Mouse (Mus musculus): Measurements from ENCODE around the gene Egflam.

Gene Egflam

DNA sequence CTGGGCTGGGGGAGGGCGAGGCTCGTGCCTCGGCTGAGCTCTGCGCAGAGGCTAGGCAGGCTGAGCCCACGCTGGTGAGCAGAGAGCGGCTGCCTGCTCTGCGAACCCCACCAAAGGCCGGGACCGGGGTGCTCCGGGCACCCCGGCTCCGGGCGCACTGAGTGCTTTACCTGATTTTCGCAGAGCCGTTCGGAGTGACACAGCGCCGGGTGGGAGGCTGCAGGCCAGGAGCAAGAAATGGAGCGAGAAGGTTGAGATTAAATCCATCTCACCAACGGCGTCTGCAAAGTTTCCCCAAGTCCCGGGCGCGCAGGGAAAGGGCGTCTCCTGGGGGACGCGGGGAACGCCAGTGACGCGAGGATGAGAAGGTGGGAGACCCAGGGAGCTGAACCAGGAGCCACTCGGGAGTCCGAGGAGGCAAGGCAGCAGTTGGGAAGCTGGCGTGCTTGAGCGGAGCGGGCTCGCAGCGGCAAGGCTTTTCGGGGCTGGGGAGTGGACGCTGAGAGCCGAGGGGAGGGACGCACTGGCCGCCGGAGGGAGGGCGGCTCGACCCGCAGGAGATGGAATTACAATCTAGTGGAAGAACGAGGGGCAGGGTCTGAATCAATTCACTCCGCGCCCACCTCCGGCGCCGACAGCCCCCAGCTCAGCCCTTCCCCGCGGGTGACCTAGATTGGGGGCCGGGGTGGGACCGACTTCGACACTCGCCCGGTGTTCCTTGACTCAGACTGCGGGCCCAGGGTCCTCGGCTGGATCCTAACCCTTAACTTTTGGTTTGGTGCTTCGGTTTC is at the start of gene Egflam:
Egflam (minus strand) TSS at position 578 of the 791 bp plus-strand sequence.
- DNase-seq (ENCODE audit: low spot score), result peak; percentile 29

DNA sequence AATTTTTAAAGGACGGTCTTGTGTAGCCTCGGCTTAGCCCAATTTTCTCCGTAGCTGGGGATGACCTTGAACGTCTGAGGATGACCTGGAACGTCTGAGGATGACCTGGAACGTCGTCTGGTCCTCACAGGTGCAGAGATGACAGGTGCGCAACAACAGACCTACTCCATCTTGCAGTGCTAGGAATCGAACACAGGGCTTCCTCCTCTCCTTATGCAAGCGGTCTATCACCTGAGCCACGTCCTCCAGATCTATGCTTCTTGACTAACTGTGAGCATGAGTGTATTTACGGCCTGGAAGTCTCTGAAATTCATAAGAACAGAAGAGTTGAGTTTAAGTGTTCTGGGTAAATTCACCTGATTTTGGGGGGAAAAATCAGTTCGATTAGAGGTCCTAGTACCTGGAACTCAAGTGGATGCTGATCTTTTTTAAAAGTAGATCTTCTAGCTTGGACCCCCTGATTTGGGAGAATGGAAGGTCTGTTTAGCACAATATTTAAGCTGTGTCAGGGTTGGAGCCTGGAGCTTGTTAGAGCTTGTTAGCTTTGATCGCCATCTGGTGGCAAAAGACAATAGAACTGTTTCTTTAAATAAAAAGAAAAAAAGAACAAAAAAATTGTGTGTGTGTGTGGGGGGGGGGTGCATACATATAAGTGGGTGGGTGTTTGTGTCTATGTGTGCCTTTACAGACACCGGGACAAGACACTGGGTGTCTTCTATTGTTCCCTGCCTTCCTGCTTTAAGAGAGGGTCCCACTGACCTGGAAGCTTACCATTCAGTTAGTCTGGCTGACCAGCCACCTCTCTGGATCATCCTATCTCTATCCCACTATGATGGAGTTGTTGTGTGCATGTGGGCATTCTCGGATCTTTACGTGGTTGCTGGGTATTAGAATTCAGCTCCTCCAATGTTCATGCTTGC is 45.5 kb upstream of the Egflam start:
- DNase-seq (ENCODE audit: low spot score), result no peak

DNA sequence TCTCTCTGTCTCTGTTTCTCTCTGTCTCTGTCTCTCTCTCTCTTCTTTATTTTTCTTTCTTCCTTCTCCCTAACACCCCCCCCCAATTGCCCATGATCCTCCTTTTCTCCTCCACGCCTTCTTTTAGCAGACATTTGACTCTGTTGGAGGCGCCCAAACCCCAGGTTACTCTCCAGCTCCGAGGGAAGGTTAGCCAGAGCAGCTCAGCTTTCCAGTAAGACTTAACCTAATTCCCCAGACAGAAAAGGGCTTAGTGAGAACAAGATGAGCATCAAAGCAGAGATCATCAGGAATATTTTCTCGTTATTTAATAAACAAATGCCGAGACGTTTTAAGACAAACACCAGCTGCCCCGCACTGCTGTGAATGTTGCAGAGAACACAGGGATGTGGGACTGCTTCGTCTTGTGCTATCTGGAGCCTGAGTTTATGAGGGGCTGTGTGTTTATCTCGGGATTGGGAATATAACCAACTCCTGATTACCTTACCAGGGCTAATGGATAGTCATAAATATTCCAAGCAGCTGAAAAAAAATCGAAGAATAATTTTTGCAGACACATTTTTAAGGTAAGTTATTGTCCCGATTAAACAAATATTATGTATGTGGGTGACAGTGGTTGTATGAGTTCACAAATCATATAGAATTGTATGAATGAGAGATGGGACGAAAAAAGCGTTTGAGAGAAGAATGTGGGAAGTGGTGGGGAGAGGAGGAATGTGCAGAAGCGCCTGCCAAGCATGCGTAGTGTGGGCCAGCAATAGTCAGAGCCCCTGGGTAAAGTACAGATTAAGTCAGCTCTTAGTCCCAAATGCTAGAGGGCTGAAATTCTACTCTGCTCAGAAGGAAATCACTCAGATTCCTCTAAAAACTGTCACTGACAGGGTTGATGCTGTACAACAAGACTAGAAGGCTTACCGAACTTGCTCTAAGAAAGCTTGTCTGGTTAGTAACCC is 44.2 kb upstream of the Egflam start:
- no peak for DNase-seq (ENCODE audit: low spot score)

DNA sequence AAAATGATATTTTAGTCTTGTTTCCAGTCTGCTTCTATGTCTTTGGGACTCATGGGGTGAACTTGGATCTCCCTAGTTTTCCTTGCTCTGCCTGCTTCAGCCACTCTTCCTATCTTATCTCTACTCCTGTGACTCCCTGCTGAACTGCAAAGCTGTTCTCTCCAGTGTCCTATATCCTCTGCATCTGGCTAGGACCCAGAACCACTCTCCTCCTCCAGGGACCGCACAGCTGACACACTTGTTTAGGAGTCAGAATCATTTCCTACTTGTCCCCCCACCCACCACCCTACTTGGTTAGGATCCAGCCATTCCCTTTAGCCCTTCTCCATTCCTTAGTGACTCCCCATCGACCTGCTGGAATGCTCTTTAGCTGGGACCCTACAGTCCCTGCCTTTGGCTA is 26.1 kb upstream of the Egflam start:
- DNase-seq (ENCODE audit: low spot score), result no peak

DNA sequence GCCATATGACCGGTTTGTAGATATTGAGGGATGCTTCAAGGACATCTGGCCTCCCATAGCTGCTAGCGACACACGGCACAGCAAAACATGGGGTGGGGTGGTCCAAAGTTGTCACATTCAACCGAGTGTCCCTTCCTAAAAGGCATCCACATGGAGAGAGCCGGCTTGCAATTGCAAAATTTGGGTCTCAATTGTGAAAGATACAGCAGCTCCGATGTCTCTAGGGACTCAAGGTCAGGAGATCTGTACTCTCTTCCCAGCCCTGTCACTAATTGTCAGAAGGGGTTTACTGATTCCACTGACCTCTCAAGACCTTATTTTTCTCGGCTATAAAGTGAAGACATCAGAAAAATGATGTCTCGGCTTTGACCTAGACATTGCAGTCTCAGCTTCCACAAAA is 6.3 kb upstream of the Egflam start:
- no peak for DNase-seq (ENCODE audit: low spot score)

DNA sequence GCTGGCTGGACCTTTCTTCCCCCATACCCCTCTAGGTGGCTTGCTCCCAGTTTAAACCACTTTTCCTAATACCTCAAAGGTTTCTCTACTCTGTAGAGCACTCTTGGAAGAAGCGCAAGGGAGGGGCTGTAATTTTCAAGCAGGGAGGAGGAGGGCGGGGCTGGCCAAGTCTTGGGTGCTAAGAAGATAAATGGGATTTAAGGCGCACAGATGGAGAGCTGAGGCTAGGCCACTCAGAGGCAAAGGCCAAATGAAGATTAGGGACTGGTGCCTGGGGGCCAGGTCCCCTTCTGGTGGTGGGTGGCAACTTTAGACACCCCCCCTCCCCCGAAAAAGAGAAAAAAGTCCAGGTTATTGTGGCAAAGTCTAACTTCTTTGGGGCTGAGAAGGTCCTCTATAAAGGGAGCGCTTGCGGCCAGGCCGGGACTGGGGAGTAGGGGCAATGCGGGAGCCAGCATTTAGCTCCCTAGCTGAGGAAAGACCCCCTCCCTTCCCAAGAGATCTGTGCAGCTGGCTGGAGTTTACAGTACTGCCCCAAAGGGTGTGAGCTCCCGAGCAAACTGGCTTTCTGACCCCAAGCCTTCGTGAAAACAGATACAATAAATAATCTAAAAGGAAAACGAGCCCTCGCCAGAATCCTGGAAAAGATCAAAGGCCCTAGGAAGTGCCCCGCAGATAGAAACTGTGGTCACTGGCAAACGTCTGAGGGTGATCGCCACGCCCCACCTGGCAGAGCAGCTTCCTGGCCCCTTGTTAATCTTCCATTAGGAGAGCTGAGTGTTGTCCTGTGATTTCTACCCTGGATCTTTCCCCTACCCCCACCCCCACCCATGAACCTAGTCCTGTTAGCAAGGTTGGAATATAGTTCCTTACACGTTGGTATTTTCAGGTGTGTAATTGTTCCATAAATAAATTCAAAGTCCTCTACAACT is 680 bp upstream of the Egflam start:
- peak; percentile 13 for DNase-seq (ENCODE audit: low spot score)

DNA sequence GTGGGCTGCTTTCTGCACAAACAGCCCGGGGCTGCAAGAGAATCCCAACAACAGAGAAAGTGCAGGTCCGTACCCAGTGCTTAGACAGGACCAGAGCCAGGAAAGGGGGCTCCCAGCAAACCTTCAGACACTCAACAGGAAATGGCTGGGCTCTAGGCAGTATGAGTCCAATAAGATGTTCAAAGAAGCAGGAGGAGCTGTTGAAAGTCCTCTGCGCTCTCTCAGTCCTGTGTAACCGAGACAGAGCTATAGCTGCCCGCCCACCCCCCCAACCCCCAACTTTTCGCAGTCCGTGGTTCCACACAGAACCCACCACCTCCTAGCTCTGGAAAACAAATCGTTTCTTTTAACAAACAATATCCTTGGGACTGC is 763 bp downstream of the Egflam start:
- peak; percentile 11 for DNase-seq (ENCODE audit: low spot score)

DNA sequence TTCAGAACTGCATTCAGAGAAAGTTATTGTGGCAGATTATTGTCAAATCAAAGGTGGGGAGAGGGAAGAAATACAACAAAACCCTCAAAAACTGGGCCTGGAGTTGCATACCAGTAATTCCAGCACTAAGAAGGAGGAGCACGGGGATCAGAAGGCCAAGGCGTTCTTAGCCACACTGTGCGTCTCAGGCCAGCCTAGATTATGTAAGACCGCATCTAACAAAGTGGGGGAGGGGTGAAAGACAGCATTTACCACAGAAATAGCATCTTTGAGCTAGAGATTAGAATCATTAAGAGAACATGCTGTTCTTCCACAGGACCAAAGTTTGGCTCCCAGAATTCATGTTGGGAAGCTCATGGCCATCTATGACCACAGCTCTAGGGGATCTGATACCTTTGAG is 14.8 kb downstream of the Egflam start:
- DNase-seq (ENCODE audit: low spot score), result no peak

DNA sequence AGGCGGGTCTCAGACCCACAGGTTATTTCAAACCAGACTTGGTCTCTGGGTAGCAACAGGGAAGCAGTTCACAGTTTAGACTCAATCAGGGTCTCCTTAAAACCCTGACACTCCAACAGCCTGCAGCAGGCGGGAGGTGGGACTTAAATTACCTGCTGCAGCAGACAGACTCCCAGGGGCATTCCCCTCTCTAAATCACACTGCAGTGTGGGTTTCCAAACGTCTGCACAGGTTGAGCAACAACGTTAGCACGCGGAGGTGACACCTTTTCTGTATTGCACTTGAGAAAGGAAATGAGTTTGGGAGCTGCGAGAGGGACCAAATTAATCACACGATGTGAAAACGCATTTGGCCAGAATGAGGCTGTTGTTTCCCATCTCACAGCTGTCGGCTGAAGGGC is 15.7 kb downstream of the Egflam start:
- no peak for DNase-seq (ENCODE audit: low spot score)

DNA sequence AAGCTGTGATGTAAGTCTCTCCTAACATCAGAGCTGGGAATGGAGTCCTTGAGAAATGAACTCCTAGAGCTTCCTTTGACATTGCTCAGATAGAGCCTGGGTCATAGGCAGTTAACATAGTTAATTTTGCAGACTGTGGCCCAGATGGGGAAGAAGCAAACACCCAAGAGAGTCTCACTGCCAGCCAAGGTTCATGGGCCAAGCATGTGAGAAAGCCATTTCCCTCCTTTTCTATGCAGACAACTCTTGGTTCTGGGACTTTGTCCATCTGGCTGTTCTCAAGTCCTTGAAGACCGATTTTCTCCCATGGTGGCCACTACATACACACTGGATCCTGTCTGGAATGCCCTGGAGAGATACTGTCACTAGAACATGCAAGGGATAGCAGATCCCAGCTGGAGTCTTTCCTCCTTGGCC is 45.6 kb downstream of the Egflam start:
- peak; percentile 25 for DNase-seq (ENCODE audit: low spot score)

DNA sequence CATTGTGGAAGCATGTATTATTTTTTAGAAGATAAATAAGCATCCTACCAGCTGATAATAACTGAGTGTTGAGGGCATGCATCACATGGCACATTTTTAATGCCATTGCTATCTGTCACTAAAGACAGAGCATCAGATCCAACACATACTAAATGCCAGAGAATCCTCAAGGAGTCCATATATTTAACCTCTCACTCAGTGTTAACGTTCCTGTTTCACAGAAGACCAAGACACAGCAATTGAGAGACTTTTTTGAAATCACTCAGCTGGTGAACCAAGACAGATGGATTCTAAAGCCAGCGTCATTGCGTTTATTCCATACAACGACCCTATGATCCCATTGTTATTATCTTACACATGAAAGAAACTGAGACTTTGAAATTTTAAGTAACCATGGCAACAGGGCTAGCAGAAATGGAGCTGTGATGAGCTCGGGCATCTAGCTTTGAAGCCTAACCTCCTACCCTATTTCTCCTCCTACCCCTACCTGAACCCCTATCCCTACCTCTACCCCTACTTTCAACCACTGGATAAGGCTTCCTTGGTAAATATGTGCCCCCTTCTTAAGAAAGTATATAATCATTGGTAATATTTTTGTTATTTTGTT is 57.4 kb downstream of the Egflam start:
- no peak for DNase-seq (ENCODE audit: low spot score)

DNA sequence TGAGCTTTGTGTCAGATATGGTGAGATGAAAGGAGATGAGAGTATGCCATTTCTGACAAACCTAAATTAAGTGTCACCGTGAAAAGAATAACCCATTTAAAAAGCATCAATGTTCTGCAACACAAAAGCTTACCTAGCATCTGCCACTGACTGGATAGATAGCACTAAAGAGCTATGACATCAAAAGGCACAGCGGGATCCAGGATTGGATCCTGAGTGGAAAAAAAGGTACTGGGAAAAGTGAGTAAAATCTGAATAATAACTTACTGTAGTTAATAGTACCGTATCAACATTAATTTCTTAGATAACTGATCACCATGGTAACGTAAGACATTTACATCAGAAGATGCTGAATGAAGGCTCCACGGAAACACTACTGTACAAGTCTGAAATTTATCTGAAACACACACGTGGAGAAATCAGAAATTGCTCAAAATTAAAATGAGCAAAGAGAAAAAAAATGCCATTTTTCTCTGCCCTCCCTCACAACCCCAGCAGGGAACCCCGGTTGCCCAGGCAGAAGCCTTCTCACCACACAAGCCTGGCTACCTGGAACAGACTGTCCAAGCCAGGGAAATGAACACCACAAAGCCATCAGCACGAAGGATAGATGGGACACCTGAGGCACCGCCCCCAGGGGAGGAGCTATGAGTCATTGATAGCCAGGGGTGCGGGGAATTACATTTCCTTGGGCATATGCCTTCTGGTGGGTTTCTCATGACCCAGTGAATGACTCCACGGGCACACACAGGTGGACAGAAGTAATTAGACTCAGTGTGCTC is 63.5 kb downstream of the Egflam start:
- no peak for DNase-seq (ENCODE audit: low spot score)

DNA sequence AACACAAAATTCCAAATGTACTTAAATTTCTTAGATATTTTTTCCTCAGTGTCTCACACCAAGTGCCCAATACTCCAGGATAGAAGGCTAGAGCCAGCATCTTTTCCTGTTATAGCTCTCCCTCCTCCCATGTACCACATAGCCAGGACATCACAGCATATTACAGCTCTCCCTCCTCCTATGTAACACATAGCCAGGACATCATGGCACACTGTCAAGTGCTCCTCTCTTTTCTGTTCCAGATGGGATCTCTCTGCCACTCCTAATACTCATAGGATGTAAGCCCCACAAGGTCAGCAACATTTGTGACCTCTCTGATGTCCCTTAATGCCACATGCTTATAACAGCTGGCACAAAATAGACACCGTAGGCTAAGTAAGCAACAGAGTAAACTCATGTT is 65.3 kb downstream of the Egflam start:
- no peak for DNase-seq (ENCODE audit: low spot score)

DNA sequence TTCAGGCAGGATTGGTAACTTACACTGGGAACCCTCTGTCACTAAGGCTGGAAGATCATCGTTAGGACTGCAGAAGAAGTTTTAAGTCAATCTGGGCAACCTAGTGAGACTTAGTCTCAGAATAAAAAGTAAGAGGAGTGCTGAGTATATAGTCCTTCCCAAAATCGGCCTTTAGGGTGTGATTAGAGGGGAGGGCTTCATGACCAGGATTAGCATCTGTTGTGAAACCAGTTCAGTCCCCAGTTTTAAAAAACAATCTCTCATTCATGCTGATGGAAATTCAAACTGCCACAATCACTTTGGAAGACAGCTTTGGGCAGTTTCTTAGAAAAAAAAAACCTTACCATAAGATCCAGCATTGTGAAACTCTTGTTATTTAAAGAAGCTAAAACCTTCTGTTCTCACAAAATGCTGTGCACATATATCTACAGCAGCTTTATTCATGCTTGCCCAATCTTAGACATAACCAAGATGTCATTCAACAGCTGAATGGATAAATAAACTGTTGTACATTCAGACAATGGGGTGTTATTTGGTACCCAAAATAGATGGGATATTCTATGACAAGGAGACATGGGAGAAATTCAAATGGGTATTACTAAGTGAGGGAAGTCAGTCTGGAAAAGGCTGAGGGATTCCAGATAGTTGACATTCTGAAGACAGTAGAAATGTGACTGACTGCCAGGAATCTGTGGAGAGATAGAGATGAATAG is 75.4 kb downstream of the Egflam start:
- DNase-seq (ENCODE audit: low spot score), result no peak

DNA sequence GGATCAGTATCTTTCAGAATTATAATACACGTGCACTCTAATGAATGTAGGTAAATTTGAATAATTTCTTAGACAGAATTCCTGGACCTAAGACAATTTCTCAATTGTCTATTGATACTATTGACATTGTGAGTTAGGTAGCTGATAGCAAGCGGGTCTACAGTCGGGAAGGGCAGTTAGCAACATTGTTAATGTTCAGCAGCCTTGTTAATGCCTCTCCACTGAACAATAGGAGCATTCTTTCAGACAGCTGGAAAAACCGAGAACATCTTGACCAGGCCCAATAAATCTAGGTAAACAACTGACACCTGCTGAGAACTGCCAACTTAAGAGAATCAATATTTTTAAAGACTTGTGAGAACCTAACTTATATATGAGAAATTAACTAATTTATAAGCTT is 77.3 kb downstream of the Egflam start:
- DNase-seq (ENCODE audit: low spot score), result no peak

DNA sequence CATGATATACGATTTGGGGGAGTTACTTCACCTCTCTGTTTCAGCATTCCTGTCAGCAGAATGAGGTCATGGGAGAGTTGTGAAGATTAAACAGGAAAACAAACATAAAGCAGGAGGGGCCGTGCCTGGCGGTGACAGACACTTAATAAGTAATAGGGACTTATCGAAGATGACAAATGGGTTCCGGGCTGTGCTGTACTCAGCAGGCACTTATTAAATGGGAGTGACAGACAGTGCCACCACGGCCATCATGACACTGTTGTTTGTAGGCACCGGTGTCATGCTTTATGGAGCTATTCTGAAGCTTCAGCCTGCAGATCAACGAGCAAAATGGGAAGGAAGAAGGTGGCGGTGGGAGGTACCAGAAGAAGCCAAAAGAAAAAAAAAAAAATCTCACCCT is 82.7 kb downstream of the Egflam start:
- no peak for DNase-seq (ENCODE audit: low spot score)

DNA sequence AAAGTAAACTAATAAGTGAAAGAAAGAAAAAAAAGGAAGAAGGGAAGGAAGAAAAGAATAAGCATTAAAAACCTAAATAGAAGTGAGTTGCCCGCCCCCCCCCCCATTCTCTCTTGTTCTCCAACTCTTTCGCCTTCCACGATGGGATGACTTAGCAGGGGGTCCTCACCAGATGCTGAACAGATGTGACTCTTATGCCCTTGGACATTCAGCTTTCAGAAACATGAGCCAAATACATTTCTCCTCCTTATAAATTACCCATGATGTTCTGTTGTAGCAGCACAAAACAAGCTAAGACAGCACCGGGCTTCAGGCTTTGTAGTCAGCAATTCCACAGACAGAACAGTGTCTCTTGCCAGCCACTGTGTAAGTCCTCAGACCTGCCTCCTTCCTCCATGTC is 89.5 kb downstream of the Egflam start:
- no peak for DNase-seq (ENCODE audit: low spot score)

DNA sequence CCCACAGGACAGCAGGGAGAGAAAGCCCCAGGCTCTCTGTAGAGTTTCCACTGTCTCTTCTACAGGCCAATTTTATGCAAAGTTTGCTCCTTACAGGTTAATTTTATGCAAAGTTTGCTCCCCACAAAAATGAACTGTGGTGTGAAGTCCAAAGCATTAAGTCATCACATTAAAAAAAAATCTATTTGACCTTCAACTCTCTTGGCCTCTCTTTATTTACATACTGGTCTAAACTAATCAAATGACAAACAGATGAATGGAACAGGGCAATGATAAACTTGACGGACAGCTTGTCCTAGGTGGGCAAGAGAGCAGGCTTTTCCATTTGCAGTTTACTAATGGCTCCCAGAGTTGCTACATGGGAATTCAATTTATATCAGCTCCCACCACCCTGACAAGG is 98.3 kb downstream of the Egflam start:
- no peak for DNase-seq (ENCODE audit: low spot score)

DNA sequence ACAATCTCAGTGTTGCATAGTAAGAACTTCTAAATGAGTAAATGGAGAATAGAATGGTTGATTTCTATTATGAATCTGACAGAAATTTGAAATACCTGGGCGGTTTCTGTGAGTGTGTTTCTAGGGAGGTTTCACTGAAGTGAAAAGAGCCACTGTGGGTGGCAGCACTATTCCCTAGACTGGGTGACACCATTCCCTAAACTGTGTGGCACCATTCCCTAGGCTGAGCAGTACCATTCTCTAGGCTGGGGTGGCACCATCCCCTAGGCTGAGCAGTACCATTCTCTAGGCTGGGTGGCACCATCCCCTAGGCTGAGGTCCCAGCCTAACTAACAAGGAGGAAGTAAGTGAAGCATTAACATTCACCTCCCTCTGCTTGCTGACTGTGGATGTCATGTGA is 103.0 kb downstream of the Egflam start:
- no peak for DNase-seq (ENCODE audit: low spot score)

All from ovary, postnatal 14 days (tissue).